21 mouse cellular contexts compared by ENCODE assay signal in genomic region chr10:49807276-49807675, GRCm38 (mm10). TPM values are rescaled to one million over a fixed set of nuclear protein-coding genes. Genes with fewer than 3 reads are reported as not detected.
DNase-seq lines count a peak whose midpoint lies in the region; ATAC-seq and TF ChIP-seq lines count a peak whose summit lies in the region.
"Had no signal": no experiment of that assay in that cellular context is flagged by ENCODE, and none has a peak within 500 bp of the region (broad histone marks: within the 10 kb centered on the region; RNA-seq: fewer than 3 reads in every experiment).

No protein-coding gene starts in this region.

- no peaks in the 10 kb centered on the region for H3K27me3 ChIP-seq in forebrain, embryonic 14.5 days (replicated peaks; ENCODE audit: control insufficient read depth, insufficient read depth, low read length)
- no peaks in the 10 kb centered on the region for H3K27me3 ChIP-seq in forebrain, embryonic 10.5 days (ENCODE audit: poor library complexity, severe bottlenecking)
- H3K27me3 ChIP-seq in midbrain, postnatal 0 days (ENCODE audit: insufficient read depth, low read length), result no peaks in the 10 kb centered on the region
- H3K27me3 ChIP-seq in midbrain, embryonic 13.5 days, result no peaks in the 10 kb centered on the region
- no peaks in the 10 kb centered on the region for H3K27me3 ChIP-seq in kidney, adult 2 months (replicated peaks; ENCODE audit: control insufficient read depth, insufficient read depth, low read length)
- H3K27me3 ChIP-seq: CH12.LX; embryonic facial prominence, embryonic 12.5 days; forebrain, embryonic 12.5 days; heart, embryonic 13.5 days; Patski had no signal

- H3K4me2 ChIP-seq in forebrain, embryonic 14.5 days (ENCODE audit: low read length), result no peak overlapping the region
- H3K4me2 ChIP-seq in midbrain, postnatal 0 days (ENCODE audit: low read depth, low read length, poor library complexity, severe bottlenecking), result no peak overlapping the region
- H3K4me2 ChIP-seq in midbrain, embryonic 13.5 days (replicated peaks), result no peak overlapping the region
- H3K4me2 ChIP-seq: embryonic facial prominence, embryonic 12.5 days; forebrain, embryonic 12.5 days; heart, embryonic 13.5 days had no signal

- no peak for ATAC-seq in forebrain, embryonic 14.5 days
- no peak for ATAC-seq in midbrain, postnatal 0 days (ENCODE audit: low FRiP score)
- no peak for ATAC-seq in midbrain, embryonic 13.5 days
- ATAC-seq: activated CD4-positive, CD25-positive, alpha-beta regulatory T cell, adult 4 months; forebrain, postnatal 0 days; hindbrain, embryonic 16.5 days; Patski had no signal

- H3K4me3 ChIP-seq in forebrain, embryonic 14.5 days (ENCODE audit: low read depth, low read length), result no peak overlapping the region
- H3K4me3 ChIP-seq in forebrain, embryonic 10.5 days, result no peak overlapping the region
- no peak overlapping the region for H3K4me3 ChIP-seq in midbrain, postnatal 0 days (ENCODE audit: low read depth, low read length)
- no peak overlapping the region for H3K4me3 ChIP-seq in midbrain, embryonic 13.5 days (replicated peaks)
- no peak overlapping the region for H3K4me3 ChIP-seq in kidney, adult 2 months (ENCODE audit: insufficient read depth, low read depth, low read length)
- H3K4me3 ChIP-seq: embryonic facial prominence, embryonic 12.5 days; forebrain, embryonic 12.5 days; heart, embryonic 13.5 days had no signal

- H3K9me3 ChIP-seq in forebrain, embryonic 14.5 days (replicated peaks; ENCODE audit: control insufficient read depth, low read length), result no peaks in the 10 kb centered on the region
- H3K9me3 ChIP-seq in forebrain, embryonic 10.5 days, result no peaks in the 10 kb centered on the region
- H3K9me3 ChIP-seq in midbrain, postnatal 0 days (ENCODE audit: low read length), result no peaks in the 10 kb centered on the region
- H3K9me3 ChIP-seq in midbrain, embryonic 13.5 days, result no peaks in the 10 kb centered on the region
- H3K9me3 ChIP-seq: embryonic facial prominence, embryonic 12.5 days; forebrain, embryonic 12.5 days; heart, embryonic 13.5 days had no signal

- peak; percentile 16 for DNase-seq in forebrain, embryonic 14.5 days (ENCODE audit: low spot score)
- DNase-seq in forebrain, embryonic 10.5 days (ENCODE audit: extremely low spot score, low spot score), result no peak
- DNase-seq in midbrain, postnatal 0 days (ENCODE audit: low spot score), result peak; percentile 39
- peak; percentile 36 for DNase-seq in cerebellum, adult 8-10 months
- DNase-seq in kidney, adult 2 months, result no peak
- no peak for DNase-seq in left cerebral cortex, adult 18-20 months (ENCODE audit: low spot score in 2 of 2)
- DNase-seq: adrenal gland, adult 2 months; adrenal gland, postnatal 25 days; forebrain, postnatal 0 days; gastrocnemius, postnatal 36 days; heart, adult 11 months; heart, postnatal 36 days; kidney, adult 11 months had no signal

- no peaks in the 10 kb centered on the region for H3K36me3 ChIP-seq in forebrain, embryonic 14.5 days (ENCODE audit: control insufficient read depth, insufficient read depth, low read length)
- no peaks in the 10 kb centered on the region for H3K36me3 ChIP-seq in forebrain, embryonic 10.5 days (replicated peaks)
- H3K36me3 ChIP-seq in midbrain, postnatal 0 days (ENCODE audit: insufficient read depth, low read length), result no peaks in the 10 kb centered on the region
- no peaks in the 10 kb centered on the region for H3K36me3 ChIP-seq in midbrain, embryonic 13.5 days
- H3K36me3 ChIP-seq in kidney, adult 2 months (ENCODE audit: control insufficient read depth, insufficient read depth, low read length), result no peaks in the 10 kb centered on the region
- H3K36me3 ChIP-seq: embryonic facial prominence, embryonic 12.5 days; forebrain, embryonic 12.5 days; heart, embryonic 13.5 days had no signal

- TF ChIP-seq POLR2A in kidney, adult 2 months (IDR thresholded peaks at IDR 0.05; ENCODE audit: low read depth, low read length), result no peak

- no peak for TF ChIP-seq CTCF in midbrain, postnatal 0 days (IDR thresholded peaks at IDR 0.05)
- TF ChIP-seq CTCF in kidney, adult 2 months (conservative IDR thresholded peaks at IDR 0.05; ENCODE audit: insufficient read depth, insufficient read length, low read depth, low read length), result no peak

- H3K4me1 ChIP-seq in forebrain, embryonic 14.5 days (ENCODE audit: control insufficient read depth, insufficient read depth, low read length), result no peaks in the 10 kb centered on the region
- H3K4me1 ChIP-seq in forebrain, embryonic 10.5 days, result no peaks in the 10 kb centered on the region
- H3K4me1 ChIP-seq in midbrain, postnatal 0 days (ENCODE audit: insufficient read depth, low read length), result no peaks in the 10 kb centered on the region
- no peaks in the 10 kb centered on the region for H3K4me1 ChIP-seq in midbrain, embryonic 13.5 days (replicated peaks)
- no peaks in the 10 kb centered on the region for H3K4me1 ChIP-seq in kidney, adult 2 months (ENCODE audit: control insufficient read depth, insufficient read depth, low read length)
- H3K4me1 ChIP-seq: embryonic facial prominence, embryonic 12.5 days; forebrain, embryonic 12.5 days; heart, embryonic 13.5 days had no signal

- H3K9ac ChIP-seq in forebrain, embryonic 14.5 days (ENCODE audit: low read length), result no peak overlapping the region
- H3K9ac ChIP-seq in midbrain, postnatal 0 days (replicated peaks; ENCODE audit: low read length, poor library complexity, severe bottlenecking), result no peak overlapping the region
- H3K9ac ChIP-seq in midbrain, embryonic 13.5 days (replicated peaks), result no peak overlapping the region
- H3K9ac ChIP-seq: embryonic facial prominence, embryonic 12.5 days; forebrain, embryonic 12.5 days; forebrain, postnatal 0 days; heart, embryonic 13.5 days had no signal

- H3K27ac ChIP-seq in forebrain, embryonic 14.5 days (ENCODE audit: low read depth, low read length), result no peak overlapping the region
- no peak overlapping the region for H3K27ac ChIP-seq in forebrain, embryonic 10.5 days
- H3K27ac ChIP-seq in midbrain, postnatal 0 days (ENCODE audit: low read depth, low read length), result no peak overlapping the region
- no peak overlapping the region for H3K27ac ChIP-seq in midbrain, embryonic 13.5 days
- no peak overlapping the region for H3K27ac ChIP-seq in kidney, adult 2 months (ENCODE audit: insufficient read depth, low read depth, low read length)
- H3K27ac ChIP-seq: embryonic facial prominence, embryonic 12.5 days; forebrain, embryonic 12.5 days; heart, embryonic 13.5 days had no signal

RNA-seq across cellular contexts. Expression of gene Grik2, which starts 18.7 kb away (rescaled TPM):
- polyA plus RNA-seq in forebrain, embryonic 14.5 days (2014; fragmentation: Nextera tagmentation; extraction: Ambion mirVana), result 32.8 and 39.4 TPM in 2 replicates
- polyA plus RNA-seq in forebrain, embryonic 10.5 days (2016; fragmentation: Nextera tagmentation; extraction: Ambion mirVana), result 7.8 and 8.4 TPM in 2 replicates
- 145 and 151 TPM in 2 replicates for total RNA-seq in midbrain, postnatal 0 days (2014; rRNA removed)
- polyA plus RNA-seq in midbrain, postnatal 0 days (2015; fragmentation: Nextera tagmentation; extraction: Ambion mirVana), result 25.6 and 28.7 TPM in 2 replicates
- 30.8 and 31.2 TPM in 2 replicates for polyA plus RNA-seq in midbrain, embryonic 13.5 days (2015; fragmentation: Nextera tagmentation; extraction: Ambion mirVana)
- 0.08 and 0.11 TPM in 2 replicates for polyA plus RNA-seq in kidney, adult 2 months (2012; rRNA removed)
- total RNA-seq in left cerebral cortex, adult 18-20 months (2021), result 10 to 100 TPM; 61.0 to 66.1 TPM
- total RNA-seq: CH12.LX had no signal
- polyA plus RNA-seq: activated CD4-positive, CD25-positive, alpha-beta regulatory T cell, adult 4 months had no signal

Comparison
In these comparisons a context has a peak if more than half of its experiments do, and no peak if none do; other contexts are left out.
1. DNase-seq: peak in forebrain, embryonic 14.5 days (single experiment), midbrain, postnatal 0 days (single experiment) and cerebellum, adult 8-10 months (single experiment); none in forebrain, embryonic 10.5 days (single experiment), kidney, adult 2 months (single experiment) and left cerebral cortex, adult 18-20 months (0 of 2).